In genomic region chr3:96569966-96570605, GRCm38 (mm10) we compare ENCODE assay signal across 18 mouse cellular contexts. TPM values are rescaled to one million over a fixed set of nuclear protein-coding genes. Genes with fewer than 3 reads are reported as not detected.
DNase-seq lines count a peak whose midpoint lies in the region; ATAC-seq and TF ChIP-seq lines count a peak whose summit lies in the region.
"Had no signal": no experiment of that assay in that cellular context is flagged by ENCODE, and none has a peak within 500 bp of the region (broad histone marks: within the 10 kb centered on the region; RNA-seq: fewer than 3 reads in every experiment).

No protein-coding gene starts in this region.

- TF ChIP-seq CTCF in ES-Bruce4 (IDR thresholded peaks at IDR 0.05; ENCODE audit: low read depth, low read length) = no peak

- no peaks in the 10 kb centered on the region for H3K36me3 ChIP-seq in ES-Bruce4 (ENCODE audit: control insufficient read depth, insufficient read depth, low read length, poor library complexity, severe bottlenecking)
- no peaks in the 10 kb centered on the region for H3K36me3 ChIP-seq in liver, embryonic 16.5 days (ENCODE audit: control insufficient read depth, insufficient read depth)
- H3K36me3 ChIP-seq: hindbrain, embryonic 15.5 days; limb, embryonic 12.5 days had no signal

- no peaks in the 10 kb centered on the region for H3K9me3 ChIP-seq in ES-Bruce4 (replicated peaks; ENCODE audit: control insufficient read depth, insufficient read depth, low read length, poor library complexity, severe bottlenecking)
- H3K9me3 ChIP-seq in liver, embryonic 16.5 days (replicated peaks; ENCODE audit: control insufficient read depth, low read length) = no peaks in the 10 kb centered on the region
- H3K9me3 ChIP-seq: hindbrain, embryonic 15.5 days; limb, embryonic 12.5 days had no signal

- 70% methylated on average over 11 of the region's 11 CpGs for WGBS in liver, embryonic 16.5 days (ENCODE audit: insufficient replicate concordance)

- TF ChIP-seq EP300 in ES-Bruce4 (IDR thresholded peaks at IDR 0.05; ENCODE audit: insufficient read depth, low read depth, low read length) = no peak

- peak overlapping the region; percentile 29 for H3K9ac ChIP-seq in ES-Bruce4 (ENCODE audit: low read depth, poor library complexity, severe bottlenecking)
- H3K9ac ChIP-seq in liver, embryonic 16.5 days (ENCODE audit: low read depth, low read length) = no peak overlapping the region
- H3K9ac ChIP-seq: hindbrain, embryonic 15.5 days; limb, embryonic 12.5 days had no signal

- no peak for TF ChIP-seq POLR2A in ES-Bruce4 (IDR thresholded peaks at IDR 0.05; ENCODE audit: insufficient read depth, low read length)

- peak overlapping the region; percentile 77 for H3K27ac ChIP-seq in ES-Bruce4 (ENCODE audit: insufficient read depth, low read length)
- peak overlapping the region; percentile 29; the same call in 1 of the 2 replicates for H3K27ac ChIP-seq in liver, embryonic 16.5 days (ENCODE audit: low read length)
- H3K27ac ChIP-seq: hindbrain, embryonic 15.5 days; limb, embryonic 12.5 days had no signal

- no peak overlapping the region for H3K4me2 ChIP-seq in liver, embryonic 16.5 days (ENCODE audit: low read depth, low read length)
- H3K4me2 ChIP-seq: hindbrain, embryonic 15.5 days; limb, embryonic 12.5 days had no signal

- H3K27me3 ChIP-seq in ES-Bruce4 (ENCODE audit: control insufficient read depth, insufficient read depth, low read length, poor library complexity, severe bottlenecking) = no peaks in the 10 kb centered on the region
- H3K27me3 ChIP-seq in liver, embryonic 16.5 days (ENCODE audit: control insufficient read depth, insufficient read depth, low read depth, low read length) = no peaks in the 10 kb centered on the region
- H3K27me3 ChIP-seq: hindbrain, embryonic 15.5 days; limb, embryonic 12.5 days had no signal

- peaks cover 2% of the 10 kb centered on the region for H3K4me1 ChIP-seq in ES-Bruce4 (ENCODE audit: control insufficient read depth, insufficient read depth, low read length)
- peaks cover 21% of the 10 kb centered on the region for H3K4me1 ChIP-seq in liver, embryonic 16.5 days (ENCODE audit: control insufficient read depth, low read depth, low read length)
- H3K4me1 ChIP-seq: hindbrain, embryonic 15.5 days; limb, embryonic 12.5 days had no signal

- DNase-seq in kidney, adult 9 months = peak; percentile 30
- DNase-seq in kidney, postnatal 10 days = no peak
- DNase-seq in ZHBTc4 (ENCODE audit: low read depth, low spot score) = peak; percentile 59
- DNase-seq in left cerebral cortex, adult 18-20 months (ENCODE audit: low spot score in 2 of 2) = no peak
- no peak for DNase-seq in layer of hippocampus, adult 9-11 months
- DNase-seq: adrenal gland, postnatal 25 days; layer of hippocampus, postnatal 36 days; right cerebral cortex, postnatal 14 days; thymus, postnatal 36 days had no signal

- ATAC-seq in liver, embryonic 16.5 days (ENCODE audit: low read depth) = 0 out of 2 replicates have a peak, but pooled peaks have one; percentile 27

- H3K4me3 ChIP-seq in ES-Bruce4 (ENCODE audit: low read depth, low read length) = peak overlapping the region; percentile 65
- H3K4me3 ChIP-seq in liver, embryonic 16.5 days (ENCODE audit: low read depth, low read length) = no peak overlapping the region
- H3K4me3 ChIP-seq: erythroblast, embryonic 14.5 days; hindbrain, embryonic 15.5 days; limb, embryonic 12.5 days had no signal

RNA-seq across cellular contexts. Expression of gene Gm16253, which starts 6.7 kb away (rescaled TPM):
- polyA plus RNA-seq in ES-Bruce4 (2011; ENCODE audit: insufficient read depth, insufficient read length, low read depth, missing spikeins) = 1.1 and 1.7 TPM in 2 replicates
- polyA plus RNA-seq in liver, embryonic 16.5 days (2015; fragmentation: Nextera tagmentation; extraction: Ambion mirVana) = 0.48 and 0.55 TPM in 2 replicates
- not detected for total RNA-seq in left cerebral cortex, adult 18-20 months (2021)
- total RNA-seq: adrenal gland, postnatal 25 days; layer of hippocampus, postnatal 36 days; megakaryocyte progenitor cell, adult 5-6 weeks; monocyte, adult 5-6 weeks had no signal
- polyA plus RNA-seq: erythroblast, embryonic 14.5 days; frontal cortex, adult 2 months; gonadal fat pad, adult 2 months had no signal

RNA-seq across cellular contexts. Expression of gene Txnip, which starts 12.3 kb away (rescaled TPM):
- polyA plus RNA-seq in ES-Bruce4 (2011; ENCODE audit: insufficient read depth, insufficient read length, low read depth, missing spikeins) = 450 and 464 TPM in 2 replicates
- 49.3 and 51.2 TPM in 2 replicates for polyA plus RNA-seq in liver, embryonic 16.5 days (2015; fragmentation: Nextera tagmentation; extraction: Ambion mirVana)
- total RNA-seq in left cerebral cortex, adult 18-20 months (2021) = 10 to 100 TPM; 19.4 to 25.9 TPM

RNA-seq across cellular contexts. Expression of gene Polr3gl, which starts 23.9 kb away (rescaled TPM):
- 16.2 and 22.8 TPM in 2 replicates for polyA plus RNA-seq in ES-Bruce4 (2011; ENCODE audit: insufficient read depth, insufficient read length, low read depth, missing spikeins)
- polyA plus RNA-seq in liver, embryonic 16.5 days (2015; fragmentation: Nextera tagmentation; extraction: Ambion mirVana) = 10.8 and 12.2 TPM in 2 replicates
- total RNA-seq in left cerebral cortex, adult 18-20 months (2021) = 10 to 100 TPM; 24.0 to 24.8 TPM

RNA-seq across cellular contexts. Expression of gene Ankrd34a, which starts 26.4 kb away (rescaled TPM):
- polyA plus RNA-seq in ES-Bruce4 (2011; ENCODE audit: insufficient read depth, insufficient read length, low read depth, missing spikeins) = 0.31 and 0.43 TPM in 2 replicates
- 0.09 and 0.15 TPM in 2 replicates for polyA plus RNA-seq in liver, embryonic 16.5 days (2015; fragmentation: Nextera tagmentation; extraction: Ambion mirVana)
- 10 to 100 TPM; 67.3 to 77.4 TPM for total RNA-seq in left cerebral cortex, adult 18-20 months (2021)
- total RNA-seq: megakaryocyte progenitor cell, adult 5-6 weeks; monocyte, adult 5-6 weeks had no signal
- polyA plus RNA-seq: erythroblast, embryonic 14.5 days had no signal

RNA-seq across cellular contexts. Expression of gene Lix1l, which starts 30.9 kb away (rescaled TPM):
- polyA plus RNA-seq in ES-Bruce4 (2011; ENCODE audit: insufficient read depth, insufficient read length, low read depth, missing spikeins) = 2.5 and 3.1 TPM in 2 replicates
- 0.49 and 0.68 TPM in 2 replicates for polyA plus RNA-seq in liver, embryonic 16.5 days (2015; fragmentation: Nextera tagmentation; extraction: Ambion mirVana)
- total RNA-seq in left cerebral cortex, adult 18-20 months (2021) = 10 to 100 TPM; 20.8 to 21.5 TPM

Comparison
In these comparisons a context has a peak if more than half of its experiments do, and no peak if none do; other contexts are left out.
1. DNase-seq: peak in kidney, adult 9 months (single experiment) and ZHBTc4 (single experiment); none in kidney, postnatal 10 days (single experiment), left cerebral cortex, adult 18-20 months (0 of 2) and layer of hippocampus, adult 9-11 months (single experiment).